Mouse (Mus musculus): ENCODE measurements at regions not wholly inside any gene's neighbourhood (a gene's known extent, or its start where the extent isn't known, plus 50 kb on each side); places are given as distances from the start of the nearest gene placed in this dataset.
A peak's percentile ranks its signal among the peaks of the same experiment; 100 is the strongest.
"Not testable (repeated sequence)": the region's sequence is repeated elsewhere in the genome, so short reads cannot be mapped to it uniquely, and the experiment has no call there.

GRCm38 (mm10) chr1:181273540-181274204, 61.9 kb upstream of the Wdr26 start:
- Histone ChIP-seq H3K4me2 (replicated peaks; ENCODE audit: low read depth, low read length) (no peak overlapping the region), H3K27me3 (replicated peaks; ENCODE audit: insufficient read depth, low read length) (no peaks in the 10 kb centered on the region), H3K36me3 (ENCODE audit: insufficient read depth, low read length) (no peaks in the 10 kb centered on the region), H3K9ac (replicated peaks; ENCODE audit: low read depth) (no peak overlapping the region), H3K4me1 (ENCODE audit: insufficient read depth, low read depth, low read length) (no peaks in the 10 kb centered on the region), H3K4me3 (ENCODE audit: low read depth, low read length) (no peak overlapping the region), H3K9me3 (ENCODE audit: low read length) (no peaks in the 10 kb centered on the region), H3K27ac (ENCODE audit: low read length) (no peak overlapping the region)
- no peak for TF ChIP-seq EP300 (IDR thresholded peaks at IDR 0.05)
- TF ChIP-seq CTCF (IDR thresholded peaks at IDR 0.05) = no peak
- ATAC-seq (no peak; the same call in 1 of the 2 replicates), DNase-seq (ENCODE audit: low spot score) (no peak)
- 27% methylated on average over 8 of the region's 10 CpGs for WGBS

GRCm38 (mm10) chr1:181280826-181281225, 69.0 kb upstream of the Wdr26 start:
- DNase-seq (ENCODE audit: low spot score) = no peak
- 86% methylated on average over 5 of the region's 5 CpGs for WGBS
- Histone ChIP-seq H3K27ac (ENCODE audit: low read length) (no peak overlapping the region), H3K4me2 (replicated peaks; ENCODE audit: low read depth, low read length) (no peak overlapping the region), H3K9ac (replicated peaks; ENCODE audit: low read depth) (no peak overlapping the region), H3K36me3 (ENCODE audit: insufficient read depth, low read length) (no peaks in the 10 kb centered on the region), H3K27me3 (replicated peaks; ENCODE audit: insufficient read depth, low read length) (no peaks in the 10 kb centered on the region), H3K9me3 (ENCODE audit: low read length) (no peaks in the 10 kb centered on the region), H3K4me1 (ENCODE audit: insufficient read depth, low read depth, low read length) (no peaks in the 10 kb centered on the region), H3K4me3 (ENCODE audit: low read depth, low read length) (no peak overlapping the region)
- ATAC-seq = no peak
- TF ChIP-seq EP300 (IDR thresholded peaks at IDR 0.05) (no peak), CTCF (IDR thresholded peaks at IDR 0.05) (peak; percentile 33)

GRCm38 (mm10) chr1:181282986-181283385, 69.4 kb upstream of the Cnih3 start:
- ATAC-seq = not testable (repeated sequence)
- 82% methylated on average over 8 of the region's 8 CpGs for WGBS

GRCm38 (mm10) chr1:181283539-181283938, 68.9 kb upstream of the Cnih3 start:
- not testable (repeated sequence) for H3K27me3 ChIP-seq (replicated peaks; ENCODE audit: insufficient read depth, low read length); H3K36me3 ChIP-seq (ENCODE audit: insufficient read depth, low read length); H3K9ac ChIP-seq (replicated peaks; ENCODE audit: low read depth); H3K4me3 ChIP-seq (ENCODE audit: low read depth, low read length); ATAC-seq; H3K9me3 ChIP-seq (ENCODE audit: low read length); H3K4me2 ChIP-seq (replicated peaks; ENCODE audit: low read depth, low read length); H3K4me1 ChIP-seq (ENCODE audit: insufficient read depth, low read depth, low read length); H3K27ac ChIP-seq (ENCODE audit: low read length); DNase-seq (ENCODE audit: low spot score)
- 89% methylated on average over 8 of the region's 8 CpGs for WGBS

More at GRCm38 (mm10) chr1:181282986-181283385, 69.4 kb upstream of the Cnih3 start:
- H3K27me3 ChIP-seq (replicated peaks; ENCODE audit: insufficient read depth, low read length); H3K36me3 ChIP-seq (ENCODE audit: insufficient read depth, low read length); H3K27ac ChIP-seq (ENCODE audit: low read length); H3K4me1 ChIP-seq (ENCODE audit: insufficient read depth, low read depth, low read length); H3K4me2 ChIP-seq (replicated peaks; ENCODE audit: low read depth, low read length); H3K4me3 ChIP-seq (ENCODE audit: low read depth, low read length); DNase-seq (ENCODE audit: low spot score); H3K9me3 ChIP-seq (ENCODE audit: low read length); H3K9ac ChIP-seq (replicated peaks; ENCODE audit: low read depth): not testable (repeated sequence)

- Histone ChIP-seq H3K9ac (replicated peaks; ENCODE audit: low read depth) (no peak overlapping the region), H3K27ac (ENCODE audit: low read length) (no peak overlapping the region), H3K36me3 (ENCODE audit: insufficient read depth, low read length) (no peaks in the 10 kb centered on the region), H3K27me3 (replicated peaks; ENCODE audit: insufficient read depth, low read length) (no peaks in the 10 kb centered on the region), H3K4me3 (ENCODE audit: low read depth, low read length) (no peak overlapping the region), H3K4me1 (ENCODE audit: insufficient read depth, low read depth, low read length) (no peaks in the 10 kb centered on the region), H3K9me3 (ENCODE audit: low read length) (no peaks in the 10 kb centered on the region), H3K4me2 (replicated peaks; ENCODE audit: low read depth, low read length) (no peak overlapping the region)
- ATAC-seq = no peak
- DNase-seq (ENCODE audit: low spot score) = peak; percentile 14
- WGBS = 68% methylated on average over 10 of the region's 10 CpGs
- TF ChIP-seq CTCF (IDR thresholded peaks at IDR 0.05) (peak; percentile 44), EP300 (IDR thresholded peaks at IDR 0.05) (no peak)
These were observed 67.9 kb upstream of the Cnih3 start for GRCm38 (mm10) chr1:181284301-181285197.

GRCm38 (mm10) chr1:181285600-181285999, 66.8 kb upstream of the Cnih3 start:
- Histone ChIP-seq H3K27me3 (replicated peaks; ENCODE audit: insufficient read depth, low read length) (no peaks in the 10 kb centered on the region), H3K4me3 (ENCODE audit: low read depth, low read length) (no peak overlapping the region), H3K27ac (ENCODE audit: low read length) (no peak overlapping the region), H3K9ac (replicated peaks; ENCODE audit: low read depth) (no peak overlapping the region), H3K36me3 (ENCODE audit: insufficient read depth, low read length) (no peaks in the 10 kb centered on the region), H3K4me2 (replicated peaks; ENCODE audit: low read depth, low read length) (no peak overlapping the region), H3K4me1 (ENCODE audit: insufficient read depth, low read depth, low read length) (no peaks in the 10 kb centered on the region), H3K9me3 (ENCODE audit: low read length) (no peaks in the 10 kb centered on the region)
- TF ChIP-seq EP300 (IDR thresholded peaks at IDR 0.05) (no peak), CTCF (IDR thresholded peaks at IDR 0.05) (no peak)
- ATAC-seq (no peak), DNase-seq (ENCODE audit: low spot score) (no peak)
- 83% methylated on average over 8 of the region's 8 CpGs for WGBS
